Mouse (Mus musculus) WW6 (cell line): ENCODE data around the gene Pmm2.
A peak's percentile ranks its signal among the peaks of the same experiment; 100 is the strongest.

Experiments
- DNase-seq: peaks from one replicate; pipeline ENCODE4 v3.0.0-alpha.2; 2013; ENCODE audit warnings: low read depth, low spot score

Pmm2 gene

GRCm38 (mm10) chr16:8656256-8656655 is 18.8 kb downstream of the Pmm2 start:
- no peak for DNase-seq

GRCm38 (mm10) chr16:8658349-8658748 is 20.9 kb downstream of the Pmm2 start:
- DNase-seq: no peak

DNA sequence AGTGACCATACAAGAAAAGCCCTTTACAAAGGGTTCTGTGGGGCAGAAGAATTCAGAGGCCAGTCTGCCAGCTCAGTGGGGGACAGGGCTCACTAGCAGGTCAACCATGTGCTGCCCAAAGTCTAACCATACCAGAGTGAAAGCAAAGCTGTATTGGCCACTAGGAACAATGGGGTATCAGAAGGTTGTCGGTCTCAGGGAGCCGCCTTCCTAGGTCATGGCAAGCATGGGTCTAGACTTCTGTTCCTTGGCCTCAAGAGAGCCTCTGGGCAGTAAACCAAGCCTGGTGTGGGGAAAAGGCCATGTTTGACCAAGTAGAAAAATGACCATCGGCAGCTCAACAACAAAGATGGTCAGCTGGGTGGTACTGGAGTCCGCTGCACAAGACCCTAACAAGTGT is 21.3 kb downstream of the Pmm2 start:
- no peak for DNase-seq

GRCm38 (mm10) chr16:8663022-8663421 is 25.5 kb downstream of the Pmm2 start:
- no peak for DNase-seq

DNA sequence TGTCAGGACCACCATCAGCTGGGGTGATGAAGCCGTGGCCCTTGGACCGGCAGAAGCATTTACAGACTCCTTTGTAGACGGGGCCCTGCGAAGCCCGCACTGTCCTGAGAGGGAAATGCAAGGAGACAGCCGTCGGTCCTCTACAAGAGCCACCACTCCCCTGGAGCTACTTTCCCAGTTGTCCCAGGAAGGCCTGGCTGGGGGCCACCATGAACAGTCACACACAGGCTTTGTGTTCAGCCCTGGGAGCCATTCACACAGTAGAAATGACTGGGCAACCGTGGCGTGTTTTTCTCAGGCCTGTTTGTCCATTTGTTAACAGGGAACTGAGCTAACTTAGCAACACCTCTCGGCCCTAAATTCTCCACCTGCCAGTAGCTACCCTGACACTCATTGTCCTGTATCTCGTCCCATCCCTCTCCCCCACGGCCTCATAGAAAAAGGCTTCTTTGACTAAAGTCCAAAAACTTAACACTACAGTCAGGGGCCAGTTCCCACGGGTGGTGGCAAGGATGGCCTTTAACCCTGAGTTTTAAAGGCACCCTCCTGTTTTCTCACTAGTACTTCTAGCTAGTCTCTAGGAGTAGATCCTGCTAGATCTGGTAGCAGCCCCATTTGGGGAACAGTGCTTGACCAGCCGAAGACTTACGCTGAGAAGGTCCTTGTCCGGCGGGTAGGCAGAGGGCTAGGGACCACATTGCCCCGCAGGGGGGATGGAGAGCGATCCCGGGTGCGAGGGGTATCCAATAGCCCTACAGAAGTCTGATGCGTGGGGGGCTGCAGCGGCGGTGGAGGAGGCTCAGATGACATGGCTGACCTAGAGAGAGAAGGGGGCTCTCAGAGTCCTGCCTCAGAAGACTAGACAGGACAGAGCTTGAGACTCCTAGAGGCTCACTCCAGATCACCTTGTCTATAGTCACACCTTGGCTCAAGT is 26.4 kb downstream of the Pmm2 start:
- DNase-seq: no peak

DNA sequence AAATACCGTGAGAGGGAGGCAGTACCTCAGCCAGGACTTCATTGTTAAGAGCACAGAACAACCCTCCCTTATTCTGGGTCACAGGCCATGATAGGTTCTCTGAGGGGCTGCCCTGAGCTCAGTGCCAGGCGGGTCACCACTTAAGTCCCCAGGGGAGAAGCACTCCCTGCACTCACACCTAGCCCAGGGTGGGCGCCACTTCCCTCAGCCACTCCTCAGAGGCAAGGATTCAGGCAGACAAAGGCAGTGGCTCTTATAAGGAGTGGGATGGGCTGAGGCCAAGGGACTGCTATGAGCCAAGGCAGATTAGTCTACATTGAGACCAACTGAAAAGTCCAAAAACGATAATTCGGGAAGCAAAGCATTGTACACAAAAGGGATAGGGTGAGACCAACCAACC is 27.9 kb downstream of the Pmm2 start:
- no peak for DNase-seq

DNA sequence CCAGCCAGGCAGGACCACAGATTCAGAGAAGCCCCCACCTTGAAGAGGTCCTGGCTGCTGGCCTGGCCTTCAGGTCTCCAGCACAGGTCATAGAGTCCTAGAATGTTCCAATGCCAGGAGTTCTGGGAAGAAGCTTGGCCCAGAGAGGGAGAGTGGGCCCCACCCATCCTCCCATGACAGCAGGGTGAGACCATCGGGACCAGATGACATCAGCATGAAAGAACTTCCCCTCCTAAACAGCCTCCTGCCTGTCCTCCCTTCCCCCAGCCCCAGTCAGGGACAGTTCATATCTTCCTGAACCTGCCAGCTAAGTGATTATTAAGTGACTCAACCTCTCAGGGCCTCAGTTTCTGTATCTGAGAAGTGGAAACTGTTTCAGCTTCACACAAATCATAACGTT is 29.0 kb downstream of the Pmm2 start:
- no peak for DNase-seq

DNA sequence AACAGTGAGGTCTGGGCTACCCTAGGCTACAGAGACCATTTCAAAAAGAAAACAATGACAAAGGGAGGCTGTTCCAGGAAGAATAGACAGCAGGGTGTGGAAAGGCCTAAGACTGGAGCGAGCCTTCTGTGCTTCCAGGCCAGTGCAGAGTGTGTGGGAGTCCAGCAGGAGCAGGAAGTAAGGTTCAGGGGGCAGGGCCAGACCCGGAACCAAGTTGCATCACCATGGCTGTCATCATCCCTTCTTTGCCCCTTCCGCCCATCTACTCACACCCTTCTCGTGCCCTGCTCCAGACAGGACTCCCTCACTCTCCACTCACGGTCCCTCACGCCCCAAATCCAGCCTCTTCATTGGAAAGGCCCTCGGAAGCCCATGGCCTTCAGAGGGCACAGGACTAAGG is 29.8 kb downstream of the Pmm2 start:
- DNase-seq: no peak

- no peak for DNase-seq
Observed at GRCm38 (mm10) chr16:8667814-8668213, 30.3 kb downstream of the Pmm2 start.

GRCm38 (mm10) chr16:8668386-8668785 is 30.9 kb downstream of the Pmm2 start:
- DNase-seq: no peak

GRCm38 (mm10) chr16:8669432-8669831 is 32.0 kb downstream of the Pmm2 start:
- DNase-seq: no peak

DNA sequence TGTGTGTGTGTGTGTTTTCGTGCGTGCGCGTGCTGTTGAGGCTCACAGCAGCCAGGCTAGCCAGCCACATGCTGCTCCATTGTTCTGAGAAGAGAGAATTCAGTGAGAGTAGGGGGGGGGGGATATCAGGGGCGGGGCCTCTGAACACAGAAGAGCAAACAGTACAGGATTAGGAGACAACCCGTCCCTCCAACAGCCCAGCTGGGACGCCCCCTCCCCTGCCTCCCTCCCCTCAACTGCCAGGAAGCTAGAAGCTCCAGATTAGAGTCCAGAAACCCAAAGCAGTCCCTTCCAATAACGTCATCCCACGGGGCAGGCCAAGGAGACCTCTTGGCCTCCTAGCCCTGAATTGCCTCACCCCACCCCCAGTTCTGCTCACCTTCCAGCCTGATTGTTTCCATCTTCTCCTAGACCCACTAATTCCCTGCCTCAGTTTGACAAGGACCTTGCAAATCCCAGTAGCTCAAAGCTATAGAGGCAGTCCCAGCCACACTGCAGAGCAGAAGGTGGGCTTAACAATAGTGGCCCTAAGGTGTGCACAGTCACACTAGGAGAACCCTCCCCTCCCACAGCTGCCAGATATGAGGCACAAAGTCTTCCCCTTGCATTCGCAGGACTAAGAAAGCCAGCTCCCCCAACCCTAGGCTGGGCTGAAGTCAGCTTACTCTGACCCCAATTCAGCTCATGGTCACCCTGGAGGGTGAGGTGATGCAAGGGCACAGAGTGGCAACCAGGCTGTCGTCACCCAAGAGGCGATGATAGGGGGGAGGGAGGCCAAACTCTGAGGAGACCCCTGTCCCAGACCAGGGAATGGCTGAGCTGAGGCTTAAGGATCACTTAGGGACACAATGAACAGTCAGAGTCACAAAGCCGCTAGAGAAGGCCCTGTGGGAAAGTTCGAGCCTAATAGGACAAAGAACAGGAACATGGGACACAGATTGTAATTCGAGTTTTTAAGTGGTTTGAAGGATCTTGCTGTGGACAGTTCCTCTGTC is 32.9 kb downstream of the Pmm2 start:
- no peak for DNase-seq

GRCm38 (mm10) chr16:8671551-8672349 is 34.3 kb downstream of the Pmm2 start, which contains the start of gene Carhsp1:
Gene Carhsp1, minus strand, starts transcription at chr16:8672155.
- DNase-seq: peak; percentile 91

- DNase-seq: no peak
Observed at GRCm38 (mm10) chr16:8672350-8672687, 34.8 kb downstream of the Pmm2 start.

GRCm38 (mm10) chr16:8672811-8673210 is 35.3 kb downstream of the Pmm2 start:
- no peak for DNase-seq

GRCm38 (mm10) chr16:8673343-8673742 is 35.9 kb downstream of the Pmm2 start:
- DNase-seq: no peak

- peak; percentile 63 for DNase-seq
Observed at GRCm38 (mm10) chr16:8674165-8674564, 36.7 kb downstream of the Pmm2 start.

GRCm38 (mm10) chr16:8675559-8675958 is 38.1 kb downstream of the Pmm2 start:
- DNase-seq: no peak

DNA sequence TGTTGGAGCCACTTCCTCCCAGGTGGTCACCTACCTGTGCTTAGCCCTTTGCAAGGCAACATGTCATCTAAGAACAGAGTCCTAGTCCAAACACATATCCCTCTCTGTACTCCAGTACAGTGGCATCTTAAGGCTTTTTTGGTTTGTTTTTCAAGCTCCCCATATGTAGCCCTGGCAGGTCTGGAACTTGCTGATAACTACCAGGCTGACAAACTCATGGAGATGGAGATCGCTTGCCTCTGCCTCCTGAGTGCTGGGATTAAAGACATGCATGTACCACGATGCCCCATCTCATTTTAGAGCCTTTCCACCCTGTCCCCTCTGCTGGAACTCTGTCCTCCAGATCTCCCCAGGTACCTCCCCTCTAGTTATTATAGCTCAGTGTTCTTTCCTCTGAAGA is 38.8 kb downstream of the Pmm2 start:
- DNase-seq: no peak

GRCm38 (mm10) chr16:8676800-8677199 is 39.3 kb downstream of the Pmm2 start:
- DNase-seq: no peak

DNA sequence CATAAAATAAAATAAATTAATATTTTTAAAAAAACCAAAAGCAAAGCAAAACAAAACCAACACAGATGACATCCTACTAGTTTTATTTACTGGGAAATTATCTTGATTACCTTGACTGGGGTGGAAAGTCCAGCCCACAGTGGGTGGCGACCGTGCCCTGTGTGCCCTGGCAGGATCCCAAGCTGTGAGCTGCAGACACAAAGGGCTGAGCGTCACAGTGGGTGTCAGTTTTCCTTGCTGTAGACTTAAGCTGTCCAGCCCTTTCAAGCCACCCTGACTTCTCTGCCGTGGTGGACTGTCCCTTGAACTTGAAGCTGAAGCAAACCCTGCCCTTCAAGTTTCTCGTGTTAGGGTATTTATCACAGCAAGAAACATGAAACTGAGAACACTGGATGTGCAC is 40.6 kb downstream of the Pmm2 start:
- DNase-seq: no peak

GRCm38 (mm10) chr16:8678676-8679075 is 41.2 kb downstream of the Pmm2 start:
- no peak for DNase-seq
